Mouse (Mus musculus) adipocyte (in vitro differentiated cells): ENCODE data around the gene Tprn.
"Not testable (repeated sequence)": the region's sequence is repeated elsewhere in the genome, so short reads cannot be mapped to it uniquely, and the experiment has no call there.

Experiments used
- DNase-seq: peaks from one replicate; pipeline ENCODE4 v3.0.0-alpha.2; 2016; ENCODE audit warnings: low spot score

Tprn gene

DNA sequence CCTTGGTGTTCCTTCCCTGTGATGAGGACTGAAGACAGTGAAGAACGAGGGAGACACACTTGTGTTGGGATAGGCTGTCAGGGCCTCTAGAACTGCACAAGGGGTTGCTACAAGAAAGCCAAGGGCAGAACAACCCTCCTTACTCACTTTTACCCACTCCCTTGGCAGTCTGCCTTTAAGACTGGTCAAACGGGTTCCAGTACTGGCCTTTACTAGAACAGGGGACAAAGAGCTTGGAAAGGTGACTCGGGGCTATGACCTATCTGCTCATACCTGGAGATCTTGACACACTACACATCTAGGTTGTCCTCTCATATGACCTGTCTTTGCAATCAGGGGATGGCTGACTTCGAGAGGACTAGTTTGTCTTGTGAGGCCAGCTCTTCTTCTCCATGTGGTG is 24.9 kb upstream of the Tprn start:
- DNase-seq = no peak

DNA sequence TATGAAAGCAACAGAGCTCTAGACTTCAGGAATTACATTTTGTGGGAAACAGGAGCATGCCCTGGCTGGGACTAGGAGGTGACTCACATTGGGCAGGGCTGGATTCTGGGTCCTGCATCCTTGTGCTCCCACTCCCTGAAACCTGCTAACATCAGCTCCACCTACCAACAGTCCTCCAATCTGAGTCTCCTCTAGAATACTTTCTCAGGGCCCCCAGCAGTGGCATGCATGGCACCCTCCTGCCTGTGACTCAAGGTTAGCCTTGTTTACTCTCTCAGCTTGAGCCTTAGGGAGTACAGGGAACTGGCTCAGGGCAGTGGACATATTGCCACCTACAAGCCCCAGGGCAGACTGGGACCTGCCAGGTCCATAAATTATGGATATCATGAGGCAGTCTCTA is 24.3 kb upstream of the Tprn start:
- DNase-seq = no peak

DNA sequence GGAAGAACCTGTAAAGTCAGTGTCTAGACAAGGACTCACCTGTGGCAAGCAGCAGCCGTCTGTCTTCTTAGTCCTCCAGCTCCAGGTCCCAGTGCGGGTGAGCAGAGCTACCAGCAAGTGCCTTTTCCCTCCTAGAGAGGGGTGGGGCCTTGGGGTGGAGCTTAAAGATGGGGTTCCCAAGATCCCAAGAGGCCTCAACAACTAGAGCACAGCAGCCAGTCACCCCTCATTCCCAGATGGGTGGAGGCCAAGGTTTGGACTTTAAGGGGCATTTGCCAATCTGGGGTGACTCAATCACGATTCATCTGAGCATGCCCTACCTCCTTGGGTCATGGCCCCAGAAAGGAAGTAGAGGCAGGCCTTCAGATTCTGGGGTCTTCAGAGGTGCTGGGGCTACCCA is 22.7 kb upstream of the Tprn start:
- no peak for DNase-seq

DNA sequence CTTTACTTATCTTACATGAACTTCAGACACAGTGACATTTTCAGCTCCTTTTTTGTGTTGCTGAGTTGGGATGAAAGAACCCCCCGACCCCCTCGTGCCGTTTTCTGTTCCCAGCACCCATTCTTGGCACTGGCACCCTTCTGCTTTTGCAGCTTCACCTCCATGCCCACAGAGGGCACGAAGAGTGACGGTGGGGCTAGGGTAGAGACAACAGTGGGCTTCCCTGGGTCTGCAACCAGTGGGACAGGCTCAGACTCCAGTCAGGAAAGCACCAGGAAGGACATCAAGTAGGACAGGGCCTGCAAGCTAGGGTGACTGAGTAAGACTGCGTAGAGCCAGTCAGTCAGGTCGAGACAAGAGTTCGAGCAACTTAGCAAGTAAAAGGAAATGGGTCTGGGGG is 22.1 kb upstream of the Tprn start:
- no peak for DNase-seq

DNA sequence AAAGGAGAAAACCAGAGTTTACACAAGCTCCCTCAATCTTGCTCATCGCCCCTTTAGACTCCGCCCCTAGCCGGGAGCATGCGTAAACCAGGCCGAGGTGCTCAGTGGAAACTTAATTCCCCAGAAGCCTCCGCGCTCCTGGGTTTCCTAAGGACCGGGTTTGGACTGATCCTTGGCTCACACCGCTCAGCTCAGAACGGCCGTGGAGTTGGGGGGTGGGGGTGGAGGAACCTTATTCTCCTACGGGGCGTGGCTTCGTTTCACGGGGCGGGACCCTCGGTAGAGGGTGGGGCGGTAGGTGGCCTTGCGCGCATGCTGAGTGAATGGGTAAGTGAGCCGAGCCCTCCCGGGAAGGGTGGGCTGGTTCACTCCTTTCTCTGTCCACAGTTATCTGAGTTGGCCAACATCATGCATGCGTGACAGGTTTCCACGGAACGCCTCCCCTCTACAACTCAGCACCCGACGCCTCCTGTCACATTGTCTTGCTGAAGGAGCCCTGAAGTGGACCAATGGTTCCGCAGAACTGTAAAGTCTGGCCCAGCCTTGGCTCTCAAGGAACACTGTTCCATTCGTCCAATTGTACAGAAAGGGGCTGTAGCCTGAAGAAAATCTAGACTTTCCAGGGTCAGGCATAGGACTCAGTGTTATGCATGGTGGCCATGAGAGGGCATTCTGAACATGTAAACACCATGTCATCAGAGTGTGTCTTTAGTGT is 21.5 kb upstream of the Tprn start:
- no peak for DNase-seq

DNA sequence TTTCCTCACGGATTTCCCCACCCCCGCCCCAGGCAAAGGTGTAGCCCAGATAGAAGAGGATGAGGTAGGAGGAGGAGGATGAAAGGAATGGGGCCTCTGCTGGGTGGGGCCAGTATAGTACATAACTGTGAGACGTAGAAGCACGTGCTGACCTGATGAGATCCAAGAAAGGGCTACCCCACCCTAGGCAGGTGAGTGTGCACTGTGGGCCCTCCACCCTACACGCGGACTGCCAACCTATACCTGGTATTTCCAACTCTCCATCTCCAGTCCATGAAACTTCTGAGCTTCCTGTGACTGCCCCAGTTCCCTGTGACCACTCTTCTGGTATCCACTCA is 21.0 kb upstream of the Tprn start:
- DNase-seq = no peak

DNA sequence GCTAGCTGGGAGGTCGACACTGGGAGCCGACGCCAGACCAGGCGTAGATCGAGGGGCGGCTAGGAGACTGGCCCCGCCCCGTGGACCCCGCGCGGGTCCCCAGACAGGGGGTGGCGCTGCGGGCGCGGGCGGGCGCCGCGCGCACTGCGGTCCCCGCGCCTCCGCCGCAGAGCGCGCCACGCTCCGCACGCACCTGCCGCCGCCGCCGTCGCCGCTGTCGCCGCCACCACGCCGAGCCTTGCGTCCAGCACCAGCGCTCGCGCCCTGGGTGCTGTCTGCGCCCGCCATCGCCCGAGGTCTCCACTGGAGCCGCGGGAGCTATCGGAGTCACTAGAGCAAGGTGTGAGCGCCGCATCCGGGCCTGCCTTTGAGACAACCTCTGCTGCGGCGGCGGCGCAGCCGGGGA is 20.3 kb upstream of the Tprn start, which contains the start of the genes Rnf208 and Cysrt1:
Gene Rnf208, plus strand, starts transcription at position 155 of the 406 bp plus-strand sequence.
Gene Cysrt1, minus strand, starts transcription at position 352 of the 406 bp plus-strand sequence.
- no peak for DNase-seq

DNA sequence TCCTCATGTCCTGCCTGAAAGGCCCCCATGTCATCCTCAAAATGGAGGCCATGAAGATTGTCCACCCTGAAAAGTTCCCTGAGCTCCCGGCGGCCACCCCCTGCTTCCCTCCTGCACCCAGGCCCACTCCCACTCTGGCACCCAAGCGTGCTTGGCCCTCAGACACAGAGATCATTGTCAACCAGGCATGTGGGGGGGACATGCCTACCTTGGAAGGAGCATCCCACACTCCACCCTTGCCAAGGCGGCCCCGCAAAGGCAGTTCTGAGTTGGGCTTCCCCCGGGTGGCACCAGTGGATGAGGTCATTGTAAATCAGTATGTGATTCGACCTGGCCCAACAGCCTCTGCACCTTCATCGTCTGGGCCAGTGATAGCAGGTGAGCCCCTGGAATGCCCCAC is 19.1 kb upstream of the Tprn start:
- DNase-seq = no peak

DNA sequence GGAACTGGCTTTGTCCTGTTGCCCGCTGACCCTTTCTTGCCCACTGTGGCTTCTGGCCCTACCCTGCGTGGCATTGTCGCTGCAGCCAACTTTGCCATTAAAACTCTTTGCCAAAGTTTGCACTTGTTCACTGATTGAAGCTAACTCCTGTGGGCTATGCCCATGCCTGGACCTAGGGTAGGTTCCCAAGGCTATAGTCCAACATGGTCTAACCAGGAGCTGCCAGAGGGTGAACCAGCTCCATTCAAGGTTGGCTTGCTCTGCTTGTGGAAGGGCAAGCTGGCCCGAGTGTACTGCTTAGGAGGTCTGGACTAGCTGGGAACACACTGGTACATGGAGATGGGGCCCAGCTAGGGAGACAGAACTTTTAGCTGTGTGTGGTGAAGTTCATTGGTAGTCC is 18.3 kb upstream of the Tprn start:
- DNase-seq = no peak

DNA sequence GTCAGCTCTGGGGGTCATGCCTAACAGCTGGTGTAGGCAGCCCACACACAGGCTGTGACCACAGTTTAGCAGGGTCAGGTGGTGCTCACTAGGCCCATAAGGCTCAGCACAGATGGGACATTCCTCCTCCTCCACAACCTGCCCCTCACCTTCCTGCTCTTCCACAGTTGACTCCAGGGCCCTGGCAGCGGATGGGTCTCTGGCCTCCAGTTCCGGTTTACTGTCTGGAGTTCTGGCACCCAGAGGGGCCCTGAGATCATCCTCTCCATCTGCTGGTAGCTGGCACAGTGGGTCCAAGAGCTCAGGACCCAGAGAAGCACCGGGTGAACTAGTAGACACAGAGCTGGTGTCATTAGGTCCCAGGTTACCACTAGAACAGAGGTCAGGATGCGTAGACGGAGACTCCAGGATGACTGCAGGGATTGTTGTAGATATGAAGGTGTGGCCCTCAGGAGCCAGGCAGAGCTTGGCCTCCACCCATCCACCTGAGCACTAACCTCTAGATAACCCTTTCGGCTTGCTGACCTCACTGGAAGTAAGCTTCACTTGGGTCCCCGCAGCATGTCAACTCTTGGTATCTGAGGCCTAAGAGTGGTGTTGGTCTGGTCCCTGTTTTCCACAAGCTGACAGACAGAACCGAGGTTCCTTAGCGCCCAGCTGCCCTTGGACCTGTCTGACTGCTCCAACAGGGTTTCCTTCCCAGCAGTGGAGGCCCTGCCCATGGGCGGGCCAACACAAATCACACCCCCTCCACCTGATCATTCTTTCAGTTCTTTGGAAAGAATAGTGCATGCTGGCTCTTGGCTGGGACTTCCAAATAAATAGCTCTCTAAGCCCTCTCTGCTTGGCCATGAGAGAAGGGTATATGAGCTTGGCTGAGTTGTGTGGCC is 16.0 kb upstream of the Tprn start, which contains the start of gene AL732309.1:
Gene AL732309.1, minus strand, starts transcription at position 681 of the 890 bp plus-strand sequence.
- DNase-seq = no peak

DNA sequence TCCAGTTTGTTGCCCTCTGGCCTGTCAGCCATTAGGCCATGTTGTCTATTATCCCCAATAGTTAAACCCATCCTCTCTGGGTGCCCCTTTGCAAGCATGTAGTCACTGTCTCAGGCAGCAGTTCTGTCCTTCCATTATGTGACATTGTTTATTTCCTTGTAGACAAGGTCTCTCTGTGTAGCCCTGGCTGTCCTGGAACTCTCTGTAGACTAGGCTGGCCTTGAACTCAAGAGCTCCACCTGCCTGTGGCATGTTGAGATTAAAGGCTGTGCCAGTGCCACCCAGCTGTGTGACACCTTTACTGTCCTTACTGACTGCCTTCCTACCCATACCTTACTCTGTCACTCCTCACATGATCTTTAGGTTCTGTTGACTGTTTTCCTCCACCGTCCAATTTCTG is 10.1 kb upstream of the Tprn start:
- no peak for DNase-seq

DNA sequence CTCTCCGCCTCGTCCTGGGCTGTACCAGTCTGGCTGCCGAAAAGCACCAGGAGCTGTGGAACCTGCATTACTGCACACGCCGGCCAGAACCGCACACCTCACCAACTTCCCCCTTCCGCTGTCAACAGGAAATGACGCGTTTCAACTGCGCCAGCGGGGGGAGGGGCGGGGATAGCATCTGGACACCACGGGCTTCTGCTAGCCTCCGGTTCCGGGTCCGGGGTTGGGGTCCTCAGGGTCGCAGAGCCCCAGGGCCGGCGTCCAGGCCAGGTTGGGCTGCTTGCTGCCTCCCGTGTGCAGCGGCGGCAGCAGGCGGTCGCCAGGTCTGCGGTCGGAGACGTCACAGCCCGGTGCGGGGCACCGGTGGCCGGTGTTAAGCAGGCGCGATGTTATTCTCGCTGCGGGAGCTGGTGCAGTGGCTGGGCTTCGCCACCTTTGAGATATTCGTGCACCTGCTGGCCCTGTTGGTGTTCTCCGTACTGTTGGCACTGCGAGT is 7.1 kb upstream of the Tprn start, which contains the start of gene Tmem203:
Gene Tmem203, plus strand, starts transcription at position 156 of the 496 bp plus-strand sequence.
- DNase-seq = peak; percentile 91

DNA sequence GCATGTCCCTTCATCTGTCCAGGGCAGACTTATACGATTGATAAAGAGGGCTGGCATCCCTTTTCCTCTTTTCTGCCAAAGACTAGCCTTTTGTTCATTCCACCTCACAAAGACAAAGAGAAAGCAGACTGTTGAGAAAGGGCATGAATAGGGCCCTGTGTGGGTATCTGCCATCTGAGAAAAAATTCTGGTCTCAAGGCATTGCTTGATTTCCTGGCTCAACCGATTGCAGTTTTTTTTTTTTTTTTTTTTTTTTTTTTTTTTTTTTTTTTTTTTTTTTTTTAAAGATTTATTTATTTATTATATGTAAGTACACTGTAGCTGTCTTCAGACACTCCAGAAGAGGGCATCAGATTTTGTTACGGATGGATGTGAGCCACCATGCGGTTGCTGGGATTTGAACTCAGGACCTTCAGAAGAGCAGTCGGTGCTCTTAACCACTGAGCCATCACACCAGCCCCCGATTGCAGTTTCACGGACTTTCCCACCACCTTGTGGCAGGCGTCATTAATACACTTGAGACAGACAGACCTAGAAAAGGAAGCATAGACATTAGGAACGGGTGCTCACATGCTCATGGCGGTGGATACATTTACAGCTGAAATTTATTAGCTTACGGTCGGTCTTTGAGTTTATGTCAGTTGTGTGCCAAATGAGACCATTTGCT is 5.8 kb upstream of the Tprn start:
- DNase-seq = peak; percentile 63

DNA sequence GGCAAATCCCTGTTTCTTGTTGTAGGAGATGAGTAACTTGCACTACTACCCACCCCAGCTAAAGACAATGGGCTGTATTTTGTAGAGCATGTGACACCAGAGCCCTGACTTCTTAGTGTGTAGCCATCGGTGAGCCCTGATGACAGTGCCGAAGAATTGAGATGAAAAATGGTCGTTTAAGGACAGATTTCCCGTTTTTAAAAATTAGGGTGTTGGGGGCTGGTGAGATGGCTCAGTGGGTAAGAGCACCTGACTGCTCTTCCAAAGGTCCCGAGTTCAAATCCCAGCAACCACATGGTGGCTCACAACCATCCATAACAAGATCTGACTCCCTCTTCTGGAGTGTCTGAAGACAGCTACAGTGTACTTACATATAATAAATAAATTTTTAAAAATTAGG is 5.2 kb upstream of the Tprn start:
- DNase-seq = not testable (repeated sequence)

DNA sequence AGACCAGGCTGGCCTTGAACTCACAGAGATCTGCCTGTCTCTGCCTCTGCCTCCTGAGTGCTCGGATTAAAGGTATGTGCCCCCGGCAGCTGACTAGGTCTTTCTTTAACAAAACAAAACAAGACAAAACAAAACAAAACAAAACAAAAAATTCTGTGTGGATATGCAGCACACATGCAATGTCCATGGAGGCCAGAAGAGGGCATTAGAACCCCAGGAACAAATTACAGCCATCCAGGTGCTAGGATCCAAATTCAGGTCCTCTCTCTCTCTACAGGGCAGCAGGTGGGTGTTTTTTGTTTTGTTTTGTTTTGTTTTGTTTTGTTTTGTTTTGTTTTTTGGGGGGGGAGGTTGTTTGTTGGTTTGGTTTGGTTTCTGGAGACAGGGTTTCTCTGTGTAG is 3.5 kb upstream of the Tprn start:
- no peak for DNase-seq

DNA sequence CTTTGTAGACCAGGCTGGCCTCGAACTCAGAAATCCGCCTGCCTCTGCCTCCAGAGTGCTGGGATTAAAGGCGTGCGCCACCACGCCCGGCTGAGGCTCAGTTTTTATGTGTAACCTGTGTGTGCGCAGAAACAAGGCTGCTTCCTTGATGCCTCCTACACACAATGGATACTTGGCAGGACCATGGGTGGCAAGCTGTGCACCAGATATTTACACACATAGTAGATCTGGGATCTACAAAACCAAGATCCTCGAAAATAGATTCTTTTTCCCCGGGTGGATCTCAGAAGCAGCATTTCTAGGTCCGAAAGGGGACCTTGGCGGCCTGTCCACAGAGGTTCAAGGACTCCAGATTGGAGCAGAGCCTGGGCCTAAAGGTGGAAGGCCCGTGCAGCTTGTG is 548 bp upstream of the Tprn start:
- no peak for DNase-seq

DNA sequence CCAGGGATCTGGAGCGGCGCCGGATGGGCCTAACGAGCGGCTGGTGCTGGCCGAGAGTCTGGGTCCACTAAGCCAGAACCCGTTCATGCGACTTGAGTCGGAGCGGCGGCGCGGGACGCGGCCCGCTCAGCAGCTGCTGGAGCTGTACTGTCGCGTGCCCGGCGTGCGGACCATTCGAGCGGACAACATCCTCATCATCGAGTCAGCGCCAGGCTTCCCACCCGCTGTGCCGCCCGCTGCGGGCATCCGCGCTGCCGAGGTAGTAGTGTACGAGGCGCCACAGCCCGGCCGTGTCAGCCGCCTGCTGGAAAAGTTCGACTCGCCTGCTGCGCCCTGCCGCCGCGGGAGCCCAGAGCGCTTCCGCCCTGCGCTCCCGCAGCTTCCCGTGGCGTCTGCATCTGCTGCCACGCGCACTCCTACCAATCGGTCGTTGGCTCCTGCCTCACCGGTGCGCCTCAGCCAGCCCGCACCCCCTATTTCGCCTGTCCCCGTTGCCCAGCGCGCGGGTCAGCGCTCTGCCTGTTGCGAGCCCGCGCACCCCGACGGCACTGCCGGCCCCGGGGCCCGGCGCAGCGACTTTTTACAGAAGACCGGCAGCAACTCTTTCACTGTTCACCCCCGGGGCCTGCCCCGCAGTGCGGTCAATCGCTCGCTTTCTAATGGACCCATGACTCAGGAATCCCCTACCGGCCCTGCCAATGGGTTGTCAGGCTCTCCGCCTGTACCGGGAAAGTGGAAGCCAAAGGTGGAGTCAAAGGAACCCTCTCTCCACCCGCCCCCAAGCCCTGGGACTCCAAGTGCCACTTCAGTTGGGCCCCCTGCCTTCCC is 591 bp downstream of the Tprn start:
- no peak for DNase-seq

DNA sequence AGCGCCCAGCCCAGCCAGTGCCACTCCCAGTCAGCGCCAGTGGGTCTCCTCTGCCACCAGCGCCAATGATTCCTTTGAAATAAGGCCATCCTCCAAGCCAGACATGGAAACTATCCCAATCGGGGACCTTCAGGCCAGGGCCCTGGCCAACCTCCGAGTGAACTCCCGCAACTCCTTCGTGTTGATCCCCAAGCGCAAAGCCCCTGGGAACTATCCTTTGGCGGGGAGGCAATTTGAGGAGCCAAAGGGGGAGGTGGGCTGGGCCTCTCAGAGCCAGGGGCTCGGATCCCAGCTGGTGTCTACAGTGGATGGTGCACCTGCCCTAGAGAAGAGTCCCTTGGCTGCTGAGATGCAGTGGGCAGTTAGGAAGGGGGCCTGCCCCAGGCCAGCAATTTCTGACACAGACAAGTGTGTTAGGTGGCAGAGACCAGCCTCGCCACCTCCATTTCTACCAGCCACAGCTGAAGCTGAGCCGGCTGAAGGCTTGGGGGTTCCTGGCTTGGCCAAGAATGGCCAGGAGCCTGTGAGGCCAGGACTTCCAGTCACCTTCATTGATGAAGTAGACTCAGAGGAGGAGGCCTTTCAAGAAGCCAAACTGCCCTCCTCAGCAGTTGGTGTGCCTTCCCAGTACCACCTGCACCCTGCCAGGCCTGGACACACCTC is 1.3 kb downstream of the Tprn start:
- DNase-seq = no peak

DNA sequence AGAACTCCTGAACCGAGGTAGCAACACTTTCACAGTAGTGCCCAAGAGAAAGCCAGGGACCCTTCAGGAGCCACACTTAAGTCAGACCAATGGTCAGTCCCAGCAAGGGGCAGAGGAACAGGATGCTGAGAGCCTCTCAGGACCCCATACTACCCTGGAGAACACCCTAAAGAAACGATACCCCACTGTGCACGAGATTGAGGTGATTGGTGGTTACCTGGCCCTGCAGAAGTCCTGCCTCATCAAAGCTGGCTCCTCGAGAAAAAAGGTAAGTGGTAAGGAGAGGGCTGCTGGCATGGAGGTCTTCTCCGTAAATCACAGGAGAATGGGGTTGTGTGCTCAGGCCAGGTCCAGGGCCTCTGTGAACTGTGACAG is 1.9 kb downstream of the Tprn start:
- no peak for DNase-seq

DNA sequence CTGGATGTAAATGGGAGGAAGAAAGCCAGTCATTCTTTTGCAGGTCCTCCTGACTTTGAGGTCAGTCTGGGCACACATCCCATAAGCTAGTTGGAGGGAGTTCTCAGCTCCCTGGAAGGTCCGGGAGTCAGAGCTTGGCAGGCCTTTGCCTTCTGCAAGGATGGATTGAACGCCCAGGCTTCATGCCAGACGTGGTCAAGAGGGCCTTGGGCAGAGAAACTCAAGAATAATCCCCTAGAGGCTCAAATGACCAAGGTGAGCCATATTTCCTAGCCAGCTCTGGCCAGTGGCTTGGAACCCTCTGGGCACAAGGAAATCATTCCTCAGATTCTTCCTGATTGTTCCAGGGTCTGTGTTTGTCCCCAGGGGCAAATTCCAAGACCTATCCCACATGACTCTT is 2.4 kb downstream of the Tprn start:
- DNase-seq = peak; percentile 66
